Mouse (Mus musculus): ENCODE measurements around the gene Plcl1. TPM values are rescaled to one million over a fixed set of nuclear protein-coding genes. Genes with fewer than 3 reads are reported as not detected.

Plcl1 gene
- polyA plus RNA-seq, 1 experiment = 3.3 TPM

- DNase-seq (ENCODE audit: low read depth) = no peak
Measured at GRCm38 (mm10) chr1:55612759-55613328, 207.1 kb downstream of the Plcl1 start.

DNA sequence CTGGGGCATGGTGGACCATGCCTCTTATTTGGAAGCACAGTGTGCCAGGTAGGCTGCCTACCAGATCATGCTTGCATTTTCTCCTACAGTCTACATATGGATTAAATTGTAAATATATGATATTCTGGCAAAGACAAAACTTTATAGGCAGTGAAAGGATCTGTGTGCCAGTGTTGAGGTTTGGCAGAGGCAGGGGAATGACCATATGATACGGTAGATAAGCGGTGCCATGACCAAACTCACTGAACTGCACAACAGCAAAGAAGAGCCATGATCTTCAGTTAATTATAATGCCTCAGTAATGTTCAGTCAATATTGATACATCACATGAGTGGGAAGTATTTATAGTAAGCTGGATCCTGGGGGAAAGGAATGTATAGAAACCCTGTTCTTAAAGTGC lies 212.1 kb downstream of the Plcl1 start:
- no peak for DNase-seq (ENCODE audit: low read depth)

- DNase-seq (ENCODE audit: low read depth) = no peak
Measured at GRCm38 (mm10) chr1:55618617-55619286, 213.0 kb downstream of the Plcl1 start.

GRCm38 (mm10) chr1:55631496-55631895 lies 225.8 kb downstream of the Plcl1 start:
- no peak for DNase-seq (ENCODE audit: low read depth)

DNA sequence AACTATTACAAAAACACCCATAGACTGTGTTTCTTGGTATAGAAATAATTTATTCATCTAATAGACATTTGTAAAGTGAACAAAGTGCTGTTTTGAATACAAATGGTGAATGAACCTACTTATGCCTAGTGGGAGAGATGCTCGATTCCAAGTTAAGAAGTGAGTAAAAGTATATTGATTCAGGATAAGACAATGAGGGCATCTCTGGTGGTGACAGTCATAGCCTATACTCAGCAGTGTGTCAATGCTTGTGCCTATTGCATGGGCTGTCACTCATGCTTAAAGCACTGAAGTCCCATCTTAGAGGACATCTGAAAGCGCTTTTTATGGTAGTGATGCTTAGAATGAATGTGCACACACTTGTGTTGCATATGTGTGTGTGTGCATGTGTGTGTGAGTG lies 226.3 kb downstream of the Plcl1 start:
- DNase-seq (ENCODE audit: low read depth) = no peak

DNA sequence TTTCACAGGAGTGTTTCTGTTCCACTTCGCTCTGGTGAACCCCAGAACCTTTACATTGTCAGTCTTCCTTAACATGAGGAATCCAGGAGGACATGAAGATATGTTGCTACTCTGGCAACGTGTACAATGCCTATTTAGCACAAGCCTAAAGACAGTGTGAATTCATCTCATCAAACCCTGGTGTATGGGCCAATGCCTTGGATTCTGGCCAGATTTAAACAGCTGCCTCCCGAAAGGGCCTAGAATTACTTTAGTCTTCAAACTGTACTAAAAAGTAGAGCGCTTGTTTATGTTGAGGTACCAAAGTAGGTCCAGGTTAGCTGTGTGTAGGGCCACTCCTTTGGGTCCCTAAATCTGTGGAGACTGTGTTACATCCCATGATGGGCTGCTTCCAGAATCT lies 227.6 kb downstream of the Plcl1 start:
- DNase-seq (ENCODE audit: low read depth) = no peak

GRCm38 (mm10) chr1:55659518-55660210 lies 253.9 kb downstream of the Plcl1 start:
- DNase-seq (ENCODE audit: low read depth) = no peak

GRCm38 (mm10) chr1:55661381-55661780 lies 255.7 kb downstream of the Plcl1 start:
- DNase-seq (ENCODE audit: low read depth) = no peak

DNA sequence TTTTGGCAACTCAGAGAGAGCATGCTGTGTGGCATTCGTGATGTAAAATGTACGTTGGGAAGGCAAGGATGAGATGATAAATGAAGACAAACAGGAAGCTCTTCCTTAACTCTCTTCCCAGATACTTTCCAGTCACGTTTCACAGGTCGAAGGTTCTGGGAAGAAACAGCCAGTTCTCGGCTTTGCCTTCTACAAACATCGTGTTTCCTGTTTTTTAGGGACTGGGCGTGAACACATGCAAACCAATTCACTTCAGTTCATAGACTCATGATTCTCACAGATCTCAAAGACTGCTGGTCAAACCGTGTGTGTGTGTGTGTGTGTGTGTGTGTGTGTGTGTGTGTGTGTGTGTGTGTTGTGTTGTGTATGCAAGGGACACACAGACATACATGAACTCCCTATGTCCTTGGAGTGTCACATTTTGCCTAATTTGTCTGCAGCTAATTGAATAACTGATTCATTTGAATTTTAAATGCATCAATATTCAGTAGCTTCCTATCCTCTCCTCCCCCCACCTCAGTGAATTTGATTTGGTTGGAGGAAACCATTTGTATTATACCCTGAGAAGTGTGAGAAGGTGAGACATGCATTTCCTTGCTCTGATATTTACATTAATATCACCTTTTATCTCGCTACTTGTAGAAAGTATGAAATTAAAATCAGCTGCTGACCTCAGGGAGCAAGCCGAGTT lies 259.6 kb downstream of the Plcl1 start:
- no peak for DNase-seq (ENCODE audit: low read depth)

GRCm38 (mm10) chr1:55665828-55666673 lies 260.3 kb downstream of the Plcl1 start:
- DNase-seq (ENCODE audit: low read depth) = peak; percentile 10

- no peak for DNase-seq (ENCODE audit: low read depth)
Measured at GRCm38 (mm10) chr1:55666798-55667197, 261.1 kb downstream of the Plcl1 start.

DNA sequence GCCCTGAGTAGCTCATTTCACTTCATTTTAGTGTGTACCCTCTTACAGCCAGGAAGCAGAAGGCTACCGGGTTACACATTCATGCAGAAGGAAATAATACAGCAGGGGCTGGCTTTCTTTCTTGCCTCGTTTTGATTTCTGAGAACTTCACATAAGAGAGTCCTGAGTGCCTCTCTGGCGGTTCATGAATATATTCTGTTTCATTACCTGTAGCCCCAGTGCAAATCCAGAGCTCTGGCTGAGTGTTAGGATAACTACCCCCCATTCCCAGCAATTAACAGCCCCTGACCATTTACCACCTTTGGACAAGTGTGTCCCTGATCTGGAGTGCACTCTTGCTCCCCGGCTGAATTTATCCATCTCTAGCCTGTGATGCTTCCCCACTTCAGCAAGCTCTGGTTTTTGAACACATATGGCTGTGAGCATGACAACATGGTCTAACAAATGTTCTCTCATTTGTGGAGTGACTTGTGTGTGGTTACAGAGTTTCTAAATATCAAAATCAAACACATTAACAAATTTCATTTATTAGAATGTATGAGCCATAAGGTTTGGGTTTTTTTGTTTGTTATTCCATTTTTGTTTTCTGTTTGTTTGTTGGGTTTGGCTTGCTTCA lies 263.0 kb downstream of the Plcl1 start:
- DNase-seq (ENCODE audit: low read depth) = no peak

DNA sequence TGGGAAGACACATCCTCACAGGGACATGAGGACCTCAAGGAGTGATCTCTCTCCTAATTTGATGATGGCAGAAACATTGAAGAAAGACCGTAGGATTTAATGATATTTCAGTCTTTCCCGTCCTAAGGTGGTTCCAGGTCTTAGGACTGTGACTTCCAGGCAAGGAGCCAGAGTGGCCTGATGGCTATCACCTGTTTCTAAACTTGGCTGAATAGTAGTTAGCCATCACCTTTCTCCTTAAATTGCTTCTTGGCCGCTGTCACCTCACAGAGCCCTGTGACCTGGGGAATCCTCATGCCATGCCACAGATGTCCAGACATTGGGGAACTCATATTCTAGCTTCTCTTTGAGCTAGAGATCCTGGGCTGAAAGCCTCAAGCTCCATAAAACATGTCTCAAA lies 277.0 kb downstream of the Plcl1 start:
- DNase-seq (ENCODE audit: low read depth) = no peak

DNA sequence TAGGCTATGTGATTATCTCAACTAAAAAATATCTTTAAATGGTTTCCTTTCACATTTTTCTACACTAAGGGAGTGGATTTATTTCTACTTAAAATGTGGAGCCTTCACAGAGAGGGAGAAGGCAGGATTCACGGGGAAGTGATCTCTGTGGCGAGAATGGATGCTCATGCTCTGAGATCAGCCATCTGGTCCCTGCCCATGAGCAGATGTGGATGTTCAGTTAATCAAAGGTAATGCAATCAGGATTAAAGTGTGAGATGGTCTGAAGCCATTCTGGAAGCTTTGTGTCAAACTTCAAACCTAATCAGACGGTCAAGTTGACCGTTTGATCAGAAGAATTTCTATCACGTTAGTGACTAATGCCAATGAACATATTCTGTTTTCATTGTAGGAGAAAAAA lies 280.5 kb downstream of the Plcl1 start:
- DNase-seq (ENCODE audit: low read depth) = no peak

- DNase-seq (ENCODE audit: low read depth) = no peak
Measured at GRCm38 (mm10) chr1:55693636-55694220, 288.0 kb downstream of the Plcl1 start.

DNA sequence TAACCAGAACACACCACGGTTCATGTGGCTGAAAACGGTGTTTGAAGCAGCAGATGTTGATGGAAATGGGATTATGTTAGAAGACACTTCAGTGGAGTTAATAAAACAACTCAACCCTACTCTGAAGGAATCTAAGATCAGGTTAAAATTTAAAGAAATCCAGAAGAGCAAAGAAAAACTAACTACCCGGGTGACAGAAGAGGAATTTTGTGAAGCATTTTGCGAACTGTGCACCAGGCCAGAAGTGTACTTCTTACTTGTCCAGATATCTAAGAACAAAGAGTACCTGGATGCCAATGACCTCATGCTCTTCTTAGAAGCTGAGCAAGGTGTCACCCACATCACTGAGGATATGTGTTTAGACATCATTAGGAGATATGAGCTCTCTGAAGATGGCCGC lies 290.5 kb downstream of the Plcl1 start:
- DNase-seq (ENCODE audit: low read depth) = no peak

DNA sequence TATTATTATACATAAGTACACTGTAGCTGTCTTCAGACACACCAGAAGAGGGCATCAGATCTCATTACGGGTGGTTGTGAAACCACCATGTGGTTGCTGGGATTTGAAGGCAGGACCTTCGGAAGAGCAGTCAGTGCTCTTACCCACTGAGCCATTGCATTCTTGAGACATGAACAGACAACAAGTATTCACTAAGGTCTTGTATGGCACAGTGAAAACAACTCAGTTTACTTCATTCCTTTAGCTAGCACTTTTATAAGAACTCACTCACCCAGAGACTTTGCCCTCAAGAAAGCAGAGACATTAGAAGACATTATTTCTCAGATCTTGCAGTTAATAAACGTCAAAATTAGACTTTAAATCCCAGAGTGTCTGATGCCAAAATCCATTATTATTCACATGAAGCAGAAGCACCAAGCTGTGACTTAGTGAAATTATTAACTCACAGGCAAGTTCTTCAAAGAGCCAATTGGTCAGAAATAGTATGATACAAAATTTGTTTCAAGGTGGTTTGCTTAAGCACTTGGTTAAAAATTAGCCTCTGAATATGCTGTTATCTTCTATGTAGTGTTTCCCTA lies 293.8 kb downstream of the Plcl1 start:
- DNase-seq (ENCODE audit: low read depth) = no peak

DNA sequence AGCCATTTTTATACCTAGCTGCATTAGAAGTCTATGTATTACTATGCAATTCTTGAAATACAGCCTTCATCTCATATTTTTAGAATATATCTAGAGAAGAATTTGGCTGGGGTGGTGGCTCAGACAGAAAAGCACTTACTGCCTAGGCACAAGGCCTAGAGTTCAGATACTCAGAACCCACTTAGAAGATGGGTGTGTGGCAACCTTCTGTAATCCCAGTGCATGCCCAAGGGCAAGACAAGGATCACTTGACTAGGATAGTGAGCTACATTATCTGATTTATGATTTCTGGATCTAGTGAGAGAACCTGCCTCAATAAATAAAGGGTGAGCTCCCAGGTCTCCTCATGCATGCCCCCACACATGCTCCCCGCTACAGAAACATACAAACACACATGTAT lies 294.3 kb downstream of the Plcl1 start:
- no peak for DNase-seq (ENCODE audit: low read depth)

- no peak for DNase-seq (ENCODE audit: low read depth)
Measured at GRCm38 (mm10) chr1:55700726-55701125, 295.0 kb downstream of the Plcl1 start.

- DNase-seq (ENCODE audit: low read depth) = no peak
Measured at GRCm38 (mm10) chr1:55701601-55702000, 295.9 kb downstream of the Plcl1 start.

GRCm38 (mm10) chr1:55702106-55702505 lies 296.4 kb downstream of the Plcl1 start:
- DNase-seq (ENCODE audit: low read depth) = no peak

All from gonadal fat pad, adult 2 months (tissue).